Mouse (Mus musculus): ENCODE results near the gene Fam111a.

The Fam111a gene

DNA sequence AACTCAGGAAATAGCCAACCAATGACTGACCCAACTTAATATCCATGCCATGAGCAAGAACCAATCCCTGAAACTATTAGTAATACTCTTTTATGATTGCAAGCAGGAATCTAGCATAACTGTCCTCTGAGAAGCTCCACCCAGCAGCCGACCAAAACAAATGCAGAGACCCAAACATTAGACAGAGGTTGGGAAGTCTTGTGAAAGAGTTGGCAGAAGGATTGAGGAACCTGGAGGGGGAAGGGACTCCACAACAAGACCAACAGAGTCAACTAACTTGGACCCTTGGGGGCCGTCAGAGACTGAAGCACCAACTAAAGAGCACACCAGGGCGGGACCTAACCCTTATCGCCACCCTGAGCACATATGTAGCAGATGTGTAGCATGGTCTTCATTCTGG is 12.7 kb downstream of the Fam111a start:
- DNase-seq (ENCODE audit: low read depth, low spot score) = no peak

DNA sequence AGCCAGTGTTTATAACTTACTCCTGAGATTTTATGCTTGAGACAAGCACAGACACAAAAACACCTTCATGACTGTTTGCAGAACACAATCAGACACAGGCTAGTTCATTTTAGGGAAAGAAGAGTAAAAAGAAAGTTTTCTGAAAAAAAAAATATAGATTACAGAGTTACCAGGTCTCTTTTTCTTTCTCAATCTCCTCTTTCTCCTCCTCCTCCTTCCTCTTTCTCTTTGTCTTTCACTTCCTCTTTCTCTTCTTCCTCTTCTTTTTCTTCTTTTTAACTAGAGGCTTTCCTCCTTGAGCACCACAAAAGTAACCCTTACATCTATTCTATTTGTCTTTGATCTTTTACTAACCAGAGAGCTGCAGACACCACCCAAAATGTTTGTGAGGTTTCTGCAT is 18.7 kb downstream of the Fam111a start:
- no peak for DNase-seq (ENCODE audit: low read depth, low spot score)

DNA sequence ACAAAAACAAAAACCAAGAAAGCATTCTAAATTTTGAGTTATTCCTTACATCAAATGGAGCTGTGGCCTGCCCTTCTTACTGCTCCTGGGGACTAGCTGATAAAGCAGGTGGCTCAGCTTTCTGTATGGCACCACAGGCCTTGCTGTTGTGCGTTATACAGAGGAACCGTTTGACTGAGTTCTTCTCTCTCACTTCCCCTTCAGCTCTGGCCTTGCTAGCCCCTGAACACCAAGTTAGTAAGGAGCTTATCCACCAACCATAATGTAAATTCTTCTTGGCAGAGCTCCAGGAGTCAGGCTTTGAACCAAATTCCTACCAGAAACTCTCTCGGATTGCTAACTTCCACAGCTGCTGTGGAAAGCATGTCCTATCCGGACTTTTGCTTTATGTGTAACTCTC is 21.5 kb downstream of the Fam111a start:
- DNase-seq (ENCODE audit: low read depth, low spot score) = no peak

DNA sequence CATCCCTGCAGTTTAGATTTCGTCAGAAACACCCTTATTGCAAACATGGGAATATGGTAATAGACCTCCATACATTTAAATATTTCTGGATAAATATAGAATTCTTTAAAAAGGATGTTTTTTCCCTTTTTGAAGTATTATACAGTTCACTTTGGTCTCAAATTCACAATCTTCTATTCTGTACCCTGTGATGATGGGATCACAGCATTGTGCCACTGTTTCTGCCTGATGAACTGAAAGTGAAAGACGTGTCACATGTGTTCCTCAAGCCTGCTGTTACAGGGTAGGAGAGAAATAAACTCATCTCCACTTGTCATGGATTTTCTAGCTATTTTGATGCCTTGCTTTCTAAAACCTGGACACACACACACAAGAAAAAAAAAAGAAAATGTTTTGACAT is 25.3 kb downstream of the Fam111a start:
- DNase-seq (ENCODE audit: low read depth, low spot score) = no peak

DNA sequence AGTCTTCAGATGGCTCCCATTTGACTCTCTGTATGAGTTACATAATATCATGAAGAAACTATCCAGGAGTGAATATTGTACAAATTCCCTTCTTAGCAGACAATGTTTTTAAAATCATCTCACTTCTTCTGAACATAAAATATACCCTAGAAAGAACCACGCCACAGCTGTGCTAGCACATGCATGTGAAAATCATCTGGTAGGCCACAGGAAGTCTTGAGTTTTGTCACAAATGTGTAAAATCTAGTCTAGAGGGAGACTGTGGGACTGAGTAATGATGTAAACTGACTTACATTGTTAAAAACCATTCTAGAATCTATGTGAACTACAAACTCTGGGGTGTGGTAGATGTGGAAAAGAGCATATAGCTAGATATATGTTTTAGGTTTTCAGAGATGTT is 26.1 kb downstream of the Fam111a start:
- no peak for DNase-seq (ENCODE audit: low read depth, low spot score)

DNA sequence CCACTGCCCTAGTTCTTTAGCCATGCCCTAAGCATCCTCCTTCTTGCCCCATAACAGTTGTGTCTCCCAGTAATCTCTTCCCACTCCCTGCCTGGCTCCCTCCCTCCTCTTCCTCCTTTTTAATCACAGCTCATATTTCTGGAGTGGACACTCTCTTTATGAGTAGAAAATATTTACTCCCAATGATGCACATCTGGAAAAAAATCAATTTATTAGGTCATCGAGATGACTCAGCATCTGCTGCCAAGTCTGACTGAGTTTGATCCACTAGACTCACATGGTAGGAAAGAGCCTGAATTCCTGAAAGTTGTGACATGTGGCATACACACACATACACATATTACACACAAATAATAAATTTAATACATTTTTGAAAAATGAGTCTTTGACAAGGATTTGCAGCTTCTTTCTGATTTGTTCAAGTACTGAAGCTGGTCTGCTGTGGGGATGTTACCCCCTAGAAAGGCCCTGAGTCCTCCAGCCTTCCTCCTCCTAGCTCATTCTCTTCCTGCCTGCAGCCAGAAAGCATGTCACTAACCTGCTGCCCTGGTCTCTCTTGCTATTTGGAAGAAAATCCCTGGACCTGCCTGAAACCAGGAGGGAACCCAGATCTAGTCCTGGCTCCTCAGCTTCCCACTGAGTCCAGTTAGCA is 27.2 kb downstream of the Fam111a start:
- DNase-seq (ENCODE audit: low read depth, low spot score) = peak; percentile 72

DNA sequence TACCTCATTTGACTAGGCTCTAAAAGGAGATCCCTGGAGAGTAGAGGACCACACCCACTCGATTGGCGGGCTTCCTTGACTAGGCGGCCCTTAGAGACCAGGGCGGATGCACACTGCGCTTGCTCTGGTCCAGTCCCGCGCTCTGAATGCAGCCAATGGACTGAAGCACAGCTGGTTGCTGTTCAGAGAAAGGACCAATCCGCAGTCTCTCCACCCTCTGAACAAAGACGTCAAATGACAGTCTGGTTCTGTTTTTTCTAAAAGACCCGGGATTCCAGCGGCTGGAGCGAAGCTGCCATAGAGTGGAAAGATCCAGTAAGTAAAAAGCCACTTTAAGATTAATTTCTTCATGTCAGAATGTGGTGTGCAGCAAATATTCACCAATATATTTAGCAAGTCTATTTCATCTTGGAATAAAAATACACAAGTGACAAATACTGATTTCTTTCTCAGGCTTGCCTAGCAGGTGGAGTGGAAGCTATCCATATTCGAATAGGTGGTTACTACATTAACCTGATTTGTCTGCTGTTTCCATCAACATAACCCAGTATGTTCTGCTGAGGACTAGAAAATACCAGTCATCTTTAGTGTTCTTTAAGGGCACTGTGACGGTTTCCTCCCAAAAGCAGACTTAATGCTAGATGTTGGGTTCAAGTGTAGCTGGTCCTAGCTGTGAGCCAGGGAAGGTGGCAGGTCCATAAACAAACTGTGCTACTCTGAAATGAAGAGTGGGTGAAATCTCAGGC is 27.9 kb downstream of the Fam111a start:
- DNase-seq (ENCODE audit: low read depth, low spot score) = peak; percentile 99

DNA sequence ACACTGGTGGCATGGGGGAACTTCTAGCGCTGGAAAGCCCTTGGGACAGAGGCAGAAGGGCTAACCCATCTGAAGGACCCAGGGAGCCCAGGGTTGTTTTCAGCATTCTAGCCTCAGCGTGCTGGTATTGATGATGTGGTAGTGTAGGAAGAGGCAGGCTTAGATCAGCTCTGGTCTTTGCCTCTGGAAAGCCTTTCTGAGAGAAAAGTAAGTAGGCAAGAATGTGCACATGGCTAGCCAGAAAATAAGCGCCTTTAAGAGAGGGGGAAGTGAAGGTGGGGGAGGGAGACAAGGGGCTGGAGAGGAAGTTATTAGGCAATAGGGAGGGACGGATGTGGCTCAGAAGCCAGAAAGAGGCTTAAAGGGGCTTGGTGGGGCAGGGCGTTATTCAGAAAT is 28.5 kb downstream of the Fam111a start:
- DNase-seq (ENCODE audit: low read depth, low spot score) = peak; percentile 49

DNA sequence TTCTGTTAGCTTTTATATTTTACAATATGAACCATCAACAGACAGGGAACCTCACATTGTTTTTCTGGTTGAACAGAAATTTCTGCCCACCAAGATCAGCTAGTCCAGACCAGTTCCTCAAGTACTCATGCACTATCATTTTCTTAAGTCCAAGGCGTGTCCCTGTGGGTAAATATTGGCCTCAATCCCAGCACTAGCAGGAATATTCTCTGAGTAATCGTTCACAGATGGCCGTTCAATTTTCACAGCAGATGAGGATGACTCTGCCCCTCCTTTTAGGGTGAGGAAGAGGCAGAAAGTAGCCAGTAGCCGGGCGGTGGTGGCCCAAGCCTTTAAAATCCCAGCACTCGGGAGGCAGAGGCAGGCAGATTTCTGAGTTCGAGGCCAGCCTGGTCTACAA is 29.6 kb downstream of the Fam111a start:
- peak; percentile 86 for DNase-seq (ENCODE audit: low read depth, low spot score)

DNA sequence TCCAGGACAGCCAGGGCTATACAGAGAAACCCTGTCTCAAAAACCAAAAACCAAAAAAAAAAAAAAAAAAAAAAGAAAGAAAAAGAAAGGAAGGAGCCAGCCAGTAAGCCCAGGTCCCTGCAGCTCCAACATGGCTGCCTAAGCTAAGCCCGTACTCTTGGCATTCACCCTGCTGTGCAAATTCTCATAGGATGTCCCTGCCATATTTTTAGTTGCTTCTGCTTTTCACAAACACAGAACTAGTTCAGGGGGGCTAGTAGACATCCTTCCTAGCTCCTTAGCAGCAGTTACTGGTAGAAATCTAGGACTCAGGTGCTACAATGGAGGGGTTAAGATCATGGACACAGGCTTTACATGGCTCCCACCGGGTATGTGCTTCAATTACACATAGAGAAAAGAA is 30.0 kb downstream of the Fam111a start:
- no peak for DNase-seq (ENCODE audit: low read depth, low spot score)

DNA sequence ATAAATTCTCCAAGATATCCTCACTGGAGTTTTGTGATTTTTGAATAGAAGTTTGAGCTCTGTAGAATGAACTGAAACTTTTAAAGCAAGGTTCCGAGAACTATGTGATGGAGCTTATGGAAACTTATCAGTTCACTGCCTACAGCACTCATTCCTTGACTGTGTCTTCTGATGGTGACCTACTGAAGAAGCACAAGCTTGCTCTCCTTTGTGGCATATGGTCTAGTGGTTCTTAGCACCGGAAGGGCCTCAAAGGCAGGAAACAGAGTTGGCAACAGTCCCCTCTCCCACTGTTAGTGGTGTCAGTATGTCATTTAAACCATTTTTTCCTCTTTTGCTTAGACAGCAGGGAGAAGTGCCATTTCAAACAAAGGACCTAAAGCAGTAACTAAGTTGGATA is 31.1 kb downstream of the Fam111a start:
- no peak for DNase-seq (ENCODE audit: low read depth, low spot score)

DNA sequence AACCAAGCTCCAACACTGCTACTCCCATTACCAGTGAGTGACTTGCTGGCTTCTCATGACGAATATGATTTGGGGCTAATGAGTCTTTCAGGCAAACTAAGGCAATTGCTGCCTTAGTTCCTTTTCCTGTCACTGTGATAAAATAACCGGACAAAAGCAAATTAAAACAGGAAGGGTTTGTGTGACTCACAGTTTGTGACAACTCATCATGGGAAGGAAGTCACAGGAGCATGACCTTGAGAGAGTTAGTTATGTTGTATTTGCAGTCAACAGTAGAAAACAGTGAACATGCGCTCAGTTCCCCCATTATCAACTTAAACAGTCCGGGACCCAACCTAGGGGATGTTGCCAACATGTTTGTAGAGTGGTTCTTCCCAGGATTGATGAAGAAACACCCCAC is 39.8 kb downstream of the Fam111a start:
- no peak for DNase-seq (ENCODE audit: low read depth, low spot score)

DNA sequence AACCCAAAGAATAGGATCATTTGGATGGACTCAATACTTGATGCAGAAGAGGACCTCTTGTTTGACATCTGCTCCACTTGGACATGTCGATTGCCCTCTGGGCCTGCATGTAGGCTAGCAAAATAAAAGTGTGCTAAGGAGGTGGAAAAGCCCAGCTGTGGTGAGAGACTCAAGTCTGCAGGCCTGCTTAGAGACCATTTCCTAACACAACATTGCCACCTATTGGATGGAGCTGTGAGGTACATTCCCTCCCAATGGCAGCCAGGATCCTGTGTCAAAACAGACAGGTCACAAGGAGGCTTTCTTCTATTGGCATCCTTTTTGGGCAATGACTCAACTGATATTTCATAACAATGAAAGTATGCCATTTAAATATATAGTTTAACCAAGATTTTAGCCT is 46.4 kb downstream of the Fam111a start:
- DNase-seq (ENCODE audit: low read depth, low spot score) = peak; percentile 91

DNA sequence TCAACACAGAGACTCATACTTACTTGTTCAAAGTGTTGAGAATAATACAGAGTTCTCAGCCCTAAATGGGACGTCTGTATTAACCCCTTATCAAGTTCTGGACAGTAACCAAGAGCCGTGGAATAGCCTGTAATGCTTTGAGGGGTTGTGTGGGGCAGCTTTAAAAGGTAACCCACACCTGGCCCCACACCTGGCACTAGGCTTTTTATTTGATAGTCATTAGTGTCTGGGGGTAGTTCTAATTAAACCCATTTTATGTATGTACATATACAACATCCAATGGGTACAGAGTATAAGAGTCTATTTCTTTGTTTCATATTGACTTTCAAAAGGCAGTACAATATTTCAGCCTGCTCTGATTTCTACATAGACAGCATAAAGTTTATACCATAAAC is 49.6 kb downstream of the Fam111a start:
- DNase-seq (ENCODE audit: low read depth, low spot score) = no peak

DNA sequence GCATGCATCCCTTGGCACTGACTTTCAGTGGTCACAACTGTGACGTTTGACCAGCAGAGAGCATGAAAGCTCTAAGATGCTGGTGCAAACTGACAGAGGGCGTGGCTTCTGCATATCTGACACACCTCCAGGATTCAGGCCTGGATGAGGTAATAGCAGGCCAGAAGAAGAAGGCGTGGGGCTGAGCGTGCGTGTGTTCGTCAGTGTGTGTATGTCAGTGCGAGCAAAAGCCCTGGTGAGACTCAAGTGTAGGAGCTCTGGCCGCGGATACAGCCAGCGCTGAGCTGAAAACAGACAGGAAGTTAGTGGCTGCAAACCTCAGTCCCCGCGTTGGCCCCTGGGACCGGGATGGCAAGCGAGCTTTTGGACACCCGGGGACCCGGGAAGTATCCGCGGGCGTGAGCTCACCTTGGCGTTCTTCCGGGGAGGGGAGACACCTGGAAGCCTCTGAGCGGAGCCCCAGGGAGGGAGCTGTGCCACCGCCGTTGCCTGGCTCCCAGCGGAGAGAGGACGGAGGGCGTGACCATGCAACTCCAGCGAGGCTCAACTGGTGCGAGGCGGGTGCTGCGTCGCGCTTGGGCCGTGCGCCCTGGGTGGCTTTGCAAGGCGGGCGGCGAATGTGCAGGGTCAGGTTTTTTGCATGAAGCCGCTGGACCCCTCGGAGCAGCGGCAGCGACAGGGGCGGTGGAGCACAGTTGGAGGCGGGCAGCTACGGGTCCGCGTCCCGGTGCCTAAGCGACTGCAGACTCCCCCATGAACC is 50.2 kb downstream of the Fam111a start:
- DNase-seq (ENCODE audit: low read depth, low spot score) = peak; percentile 92

DNA sequence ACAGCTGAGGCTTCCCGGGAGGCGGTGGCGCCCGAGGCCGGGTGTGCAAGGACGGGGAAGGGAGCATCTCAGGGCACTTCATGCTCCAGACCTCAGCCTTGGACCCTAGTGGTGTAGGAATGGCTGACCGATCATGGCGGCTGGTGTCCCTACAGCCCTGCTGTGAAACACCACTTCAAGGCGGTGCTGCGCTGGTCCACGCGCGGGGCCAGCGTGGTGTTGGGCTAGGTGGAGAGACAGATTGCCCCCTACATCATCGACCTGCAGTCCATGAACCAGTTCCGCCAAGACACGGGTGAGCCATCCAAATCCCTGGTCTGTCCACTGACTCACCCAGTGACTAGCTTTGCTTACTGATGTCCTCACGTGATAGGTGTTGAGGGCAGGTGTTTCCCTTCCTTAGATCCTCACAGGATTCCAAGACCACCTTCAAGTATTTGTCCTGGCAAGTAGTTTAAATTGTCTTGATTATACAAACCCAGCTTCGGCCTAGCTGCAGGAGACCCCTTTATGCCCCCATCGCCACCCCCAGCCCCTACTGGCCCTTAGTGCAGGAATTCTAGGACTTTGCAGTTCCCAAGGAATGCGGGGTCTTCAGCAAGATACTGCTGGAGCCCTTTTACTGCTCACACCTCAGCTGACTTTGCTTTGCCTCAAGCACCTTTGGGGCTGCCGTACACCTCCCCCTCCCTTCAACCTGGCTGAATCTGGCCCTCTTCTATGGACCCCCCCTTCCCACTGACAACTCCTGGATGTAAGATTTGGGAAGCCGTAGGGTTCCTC is 50.9 kb downstream of the Fam111a start:
- no peak for DNase-seq (ENCODE audit: low read depth, low spot score)

DNA sequence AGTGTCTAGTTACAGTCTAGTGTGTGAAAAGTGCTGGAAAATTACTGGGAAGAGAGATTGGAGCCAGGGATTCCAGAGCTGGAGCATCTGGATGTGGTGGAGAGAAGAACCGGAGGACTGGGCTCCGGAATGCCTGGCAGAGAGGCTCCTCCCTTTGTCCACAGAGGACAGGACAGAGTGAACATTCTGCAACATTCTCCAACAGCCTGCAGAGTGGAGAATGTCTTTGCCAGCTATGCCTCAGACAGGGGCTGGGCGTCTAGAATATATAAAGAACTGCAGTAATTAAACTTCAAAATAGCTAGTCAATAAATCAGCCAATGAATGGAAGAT is 51.5 kb downstream of the Fam111a start:
- DNase-seq (ENCODE audit: low read depth, low spot score) = peak; percentile 26

DNA sequence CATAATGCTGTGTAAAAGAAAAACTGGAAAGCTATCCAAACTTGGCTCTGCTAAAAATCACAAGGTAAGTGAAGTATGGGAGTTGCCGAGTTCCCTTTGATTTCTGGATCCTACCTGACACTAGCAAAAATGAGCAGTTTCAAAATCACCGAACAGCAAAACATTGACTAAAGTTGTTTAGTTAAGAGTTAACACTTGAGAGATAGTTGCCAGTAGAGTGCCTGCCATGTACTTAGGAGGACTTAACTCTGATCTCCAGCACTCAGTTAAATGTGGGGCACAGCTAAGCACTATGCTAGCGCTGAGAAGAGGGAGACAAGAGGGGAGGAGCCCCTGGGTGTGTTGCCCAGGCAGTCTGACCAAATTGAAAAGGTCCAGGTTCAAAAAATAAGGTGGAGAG is 53.1 kb downstream of the Fam111a start:
- no peak for DNase-seq (ENCODE audit: low read depth, low spot score)

DNA sequence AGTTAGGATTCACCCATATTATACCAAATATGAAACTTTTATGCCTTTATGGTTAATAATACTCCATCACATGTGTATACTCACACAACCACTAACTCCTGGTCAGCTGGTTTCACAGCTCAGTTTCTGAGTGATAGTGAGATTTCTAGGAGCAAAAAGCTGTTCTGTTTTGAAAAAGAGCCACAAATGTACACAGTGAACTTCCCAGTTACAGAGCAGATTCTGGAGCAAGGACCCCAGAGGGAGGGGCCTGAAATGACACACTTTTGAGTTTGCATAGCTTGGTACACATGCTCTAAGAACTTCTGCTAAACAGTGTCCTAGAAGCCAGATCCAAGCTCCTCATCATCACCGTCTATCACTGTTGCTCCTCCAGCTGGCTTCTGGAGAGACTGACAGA is 54.1 kb downstream of the Fam111a start, which contains the start of gene Gm4952:
Gene Gm4952 (plus strand): TSS at position 301 of the 400 bp plus-strand sequence.
- DNase-seq (ENCODE audit: low read depth, low spot score) = no peak

DNA sequence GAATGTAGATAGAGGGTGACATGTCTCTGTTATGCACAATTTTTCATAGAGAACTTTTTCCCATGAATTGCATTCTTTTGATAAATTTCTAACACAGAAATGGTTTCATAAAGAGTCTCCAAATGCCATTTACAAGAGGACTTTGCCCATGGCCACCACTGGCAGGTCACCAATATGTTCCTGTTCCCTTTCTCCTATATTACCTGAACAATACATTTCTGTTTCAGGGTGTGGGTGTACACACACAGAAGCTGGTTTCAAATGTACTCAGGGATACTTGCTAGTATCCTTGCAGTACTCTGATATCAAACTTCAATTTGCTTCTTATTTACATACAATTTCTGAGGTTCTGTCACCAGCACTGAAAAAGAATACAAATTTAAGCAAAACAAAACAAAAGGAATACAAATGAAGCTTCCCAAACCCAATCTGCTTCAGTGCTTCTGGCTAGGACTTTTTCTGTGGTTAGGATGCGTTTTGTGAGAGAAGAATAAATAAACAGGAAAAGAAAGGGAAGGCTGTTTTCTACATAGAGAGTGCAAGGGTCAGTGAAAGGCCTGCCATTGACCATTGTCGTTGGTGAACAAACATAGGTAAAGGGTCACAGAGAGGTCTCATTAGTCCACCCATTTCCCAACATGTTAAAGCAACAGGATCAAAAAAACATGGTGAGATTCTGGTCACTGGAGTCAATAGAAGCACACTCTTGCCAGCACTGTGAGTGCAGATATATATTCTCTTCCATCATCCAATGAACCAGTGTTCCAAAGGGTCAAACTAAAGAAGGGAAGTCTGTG is 55.3 kb downstream of the Fam111a start:
- DNase-seq (ENCODE audit: low read depth, low spot score) = no peak

DNA sequence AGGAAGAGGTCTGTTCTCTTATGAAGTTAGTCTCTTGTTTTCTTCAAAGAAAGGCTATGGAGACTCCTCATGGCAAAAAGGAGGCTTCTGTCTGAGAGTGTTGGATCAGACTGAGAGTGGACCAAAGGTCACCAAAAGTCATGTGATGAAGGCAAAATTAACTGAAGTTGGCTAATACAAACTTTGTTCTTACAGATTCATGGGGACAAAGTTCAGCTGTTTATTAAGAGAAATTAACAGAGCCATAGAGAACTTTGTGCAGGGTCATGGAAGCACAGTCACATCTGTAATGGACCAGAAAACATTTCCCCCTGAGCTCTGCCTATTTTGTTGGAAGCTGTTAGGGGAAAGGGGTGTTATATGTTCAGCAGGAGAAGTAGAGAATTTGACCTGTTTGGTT is 62.8 kb downstream of the Fam111a start:
- DNase-seq (ENCODE audit: low read depth, low spot score) = no peak

Data from 3T3-L1 (cell line).